Mouse (Mus musculus) forebrain, embryonic 11.5 days (tissue): ENCODE data around the gene L3mbtl3. TPM values are rescaled to one million over a fixed set of nuclear protein-coding genes. Genes with fewer than 3 reads are reported as not detected.

ENCODE experiments used
- ATAC-seq: fragments of 200-750 bp; cut with Nextera tagmentation; replicated peaks from 2 replicates; pipeline ENCODE4 v1.8.0; 2017; ENCODE audit warnings: moderate TSS enrichment; ENCODE audit not compliant: low FRiP score
- DNase-seq: peaks from one replicate; pipeline ENCODE4 v3.0.0-alpha.2; 2017; ENCODE audit warnings: low spot score
- H3K27ac ChIP-seq: fragments of 300-500 bp; sonication (generic); 2 replicates; pipeline ENCODE4 v1.5.1; 2014; ENCODE audit warnings: low read depth, low read length
- H3K27me3 ChIP-seq: fragments of 300-500 bp; sonication (generic); 2 replicates; pipeline ENCODE4 v1.6.1; 2014; ENCODE audit warnings: mild to moderate bottlenecking, low read length, mixed read lengths; ENCODE audit not compliant: control insufficient read depth, insufficient read depth
- H3K36me3 ChIP-seq: fragments of 300-500 bp; sonication (generic); 2 replicates; pipeline ENCODE4 v1.6.1; 2014; ENCODE audit warnings: mild to moderate bottlenecking, low read length, moderate library complexity, mixed read lengths; ENCODE audit not compliant: control insufficient read depth, insufficient read depth
- H3K4me1 ChIP-seq: fragments of 300-500 bp; sonication (generic); replicated peaks from 2 replicates; pipeline ENCODE4 v1.6.1; 2014; ENCODE audit warnings: low read length, mixed read lengths; ENCODE audit not compliant: control insufficient read depth, insufficient read depth
- H3K4me2 ChIP-seq: fragments of 300-500 bp; sonication (generic); 2 replicates; pipeline ENCODE4 v1.6.1; 2014; ENCODE audit warnings: low read depth, mild to moderate bottlenecking, low read length, moderate library complexity, mixed read lengths; ENCODE audit not compliant: severe bottlenecking
- H3K4me3 ChIP-seq: fragments of 300-500 bp; sonication (generic); 2 replicates; pipeline ENCODE4 v1.5.1; 2014; ENCODE audit warnings: low read depth, low read length
- H3K9ac ChIP-seq: fragments of 300-500 bp; sonication (generic); 2 replicates; pipeline ENCODE4 v1.6.1; 2014; ENCODE audit warnings: low read length
- H3K9me3 ChIP-seq: fragments of 300-500 bp; sonication (generic); 2 replicates; pipeline ENCODE4 v1.6.1; 2016; ENCODE audit warnings: low read length, mixed read lengths; ENCODE audit not compliant: control insufficient read depth
- WGBS: fragments of 180-500 bp; shearing (Covaris S2); extraction: QIAGEN DNeasy Blood & Tissue Kit; methylation state at CpG from one replicate; pipeline ENCODE4 v1.1.7; 2014; 5-methylcytosine and 5-hydroxymethylcytosine counted together
- polyA plus RNA-seq: library from polyadenylated mRNA; unstranded; fragments of >200 nt; fragmentation: Nextera tagmentation; extraction: Ambion mirVana; gene quantifications from 2 replicates; pipeline ENCODE4 v1.2.1, GENCODE M21; 2014

Gene L3mbtl3
- polyA plus RNA-seq, 1 experiment from 2014 or later, result 23.2 TPM

DNA sequence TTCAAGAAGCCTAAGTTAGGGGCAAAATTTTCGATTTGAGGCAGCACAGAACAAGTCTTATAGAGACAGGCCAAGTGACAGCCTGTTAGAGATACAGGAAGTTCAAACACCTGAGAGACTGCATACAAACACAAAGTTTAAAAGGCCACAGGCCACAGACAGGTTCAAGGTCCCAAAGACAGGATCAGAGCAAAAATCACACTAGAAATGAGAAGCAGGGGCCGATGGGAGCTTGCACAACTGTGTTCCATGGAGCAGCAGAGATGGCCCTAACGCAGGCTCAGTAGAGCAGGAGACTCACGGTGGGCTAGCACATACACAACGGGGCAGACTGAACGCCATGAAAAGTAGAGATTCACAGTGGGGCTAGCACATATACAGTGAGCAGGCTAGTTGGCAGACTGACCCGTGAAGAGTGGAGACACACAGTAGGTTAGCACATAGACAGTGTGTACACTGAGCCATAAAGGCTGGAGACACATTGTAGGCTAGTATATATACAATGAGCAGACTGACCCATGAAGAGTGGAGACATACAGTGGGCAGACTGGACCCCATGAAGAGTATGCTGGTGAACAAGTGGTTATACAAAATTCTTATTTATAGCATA lies 24.5 kb downstream of the L3mbtl3 start:
- no peaks in the 10 kb centered on the region for H3K4me1 ChIP-seq
- H3K4me3 ChIP-seq, result no peak overlapping the region
- no peak overlapping the region for H3K4me2 ChIP-seq
- H3K27ac ChIP-seq, result no peak overlapping the region
- ATAC-seq (no peak), DNase-seq (no peak)
- no peak overlapping the region for H3K9ac ChIP-seq
- WGBS, result 91% methylated on average over 7 of the region's 7 CpGs
- H3K36me3 ChIP-seq, result no peaks in the 10 kb centered on the region; the same call in none of the 2 replicates
- H3K9me3 ChIP-seq, result no peaks in the 10 kb centered on the region
- H3K27me3 ChIP-seq, result no peaks in the 10 kb centered on the region

- Histone ChIP-seq H3K36me3 (no peaks in the 10 kb centered on the region), H3K9ac (no peak overlapping the region), H3K4me1 (no peaks in the 10 kb centered on the region)
These were observed 25.6 kb downstream of the L3mbtl3 start for GRCm38 (mm10) chr10:26350153-26350552.

GRCm38 (mm10) chr10:26347614-26348013 lies 28.2 kb downstream of the L3mbtl3 start:
- Histone ChIP-seq H3K4me1 (no peaks in the 10 kb centered on the region), H3K4me2 (no peak overlapping the region), H3K9me3 (no peaks in the 10 kb centered on the region), H3K9ac (no peak overlapping the region), H3K27ac (no peak overlapping the region), H3K27me3 (no peaks in the 10 kb centered on the region), H3K4me3 (no peak overlapping the region), H3K36me3 (no peaks in the 10 kb centered on the region)
- ATAC-seq, result no peak
- WGBS, result 38% methylated on average over 7 of the region's 7 CpGs
- DNase-seq, result no peak

More at GRCm38 (mm10) chr10:26350153-26350552, 25.6 kb downstream of the L3mbtl3 start:
- no peaks in the 10 kb centered on the region for H3K9me3 ChIP-seq
- 75% methylated on average over 1 of the region's 1 CpGs for WGBS
- ATAC-seq (no peak), DNase-seq (no peak)
- H3K27ac ChIP-seq, result no peak overlapping the region
- no peaks in the 10 kb centered on the region for H3K27me3 ChIP-seq
- H3K4me2 ChIP-seq, result no peak overlapping the region
- no peak overlapping the region for H3K4me3 ChIP-seq

- 97% methylated on average over 1 of the region's 1 CpGs for WGBS
- Histone ChIP-seq H3K9ac (no peak overlapping the region), H3K9me3 (no peaks in the 10 kb centered on the region), H3K4me2 (no peak overlapping the region), H3K27me3 (no peaks in the 10 kb centered on the region), H3K4me1 (no peaks in the 10 kb centered on the region), H3K4me3 (no peak overlapping the region), H3K27ac (no peak overlapping the region), H3K36me3 (no peaks in the 10 kb centered on the region; the same call in 1 of the 2 replicates)
- DNase-seq (no peak), ATAC-seq (no peak)
These were observed 29.9 kb downstream of the L3mbtl3 start for GRCm38 (mm10) chr10:26345879-26346278.

DNA sequence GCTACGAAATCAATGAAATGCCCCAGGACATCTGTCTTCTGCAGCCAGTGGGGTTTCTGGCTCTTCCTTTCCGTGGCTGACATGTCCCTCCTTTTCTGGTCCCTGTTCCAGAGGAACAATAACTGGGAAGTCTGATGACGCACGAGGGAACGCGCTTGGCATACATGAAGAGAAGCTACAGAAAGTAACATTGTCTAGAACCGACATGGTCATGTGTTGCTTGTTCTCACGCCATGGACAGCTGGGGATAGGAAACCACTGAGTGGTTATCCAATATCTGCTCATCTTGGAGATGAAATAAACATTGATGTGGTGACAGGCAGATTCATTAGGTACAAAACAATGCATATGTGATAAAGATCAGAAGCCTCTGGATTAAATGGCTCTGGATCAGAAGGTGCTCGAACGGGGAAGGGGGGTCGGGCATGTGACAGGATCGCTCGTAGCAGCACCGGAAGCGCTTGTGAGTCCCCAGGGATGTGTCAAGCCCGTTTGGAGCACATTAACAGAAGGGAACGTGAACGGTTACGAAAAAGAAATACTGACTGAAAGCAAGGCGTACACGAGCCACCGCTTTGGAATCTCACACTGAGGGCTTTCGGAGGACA lies 37.8 kb downstream of the L3mbtl3 start:
- DNase-seq, result no peak
- 89% methylated on average over 23 of the region's 23 CpGs for WGBS
- Histone ChIP-seq H3K36me3 (peaks cover 4% of the 10 kb centered on the region; the same call in 1 of the 2 replicates), H3K9ac (no peak overlapping the region), H3K27me3 (no peaks in the 10 kb centered on the region), H3K4me3 (no peak overlapping the region), H3K4me1 (no peaks in the 10 kb centered on the region), H3K27ac (no peak overlapping the region), H3K4me2 (no peak overlapping the region), H3K9me3 (no peaks in the 10 kb centered on the region)
- ATAC-seq, result no peak

DNA sequence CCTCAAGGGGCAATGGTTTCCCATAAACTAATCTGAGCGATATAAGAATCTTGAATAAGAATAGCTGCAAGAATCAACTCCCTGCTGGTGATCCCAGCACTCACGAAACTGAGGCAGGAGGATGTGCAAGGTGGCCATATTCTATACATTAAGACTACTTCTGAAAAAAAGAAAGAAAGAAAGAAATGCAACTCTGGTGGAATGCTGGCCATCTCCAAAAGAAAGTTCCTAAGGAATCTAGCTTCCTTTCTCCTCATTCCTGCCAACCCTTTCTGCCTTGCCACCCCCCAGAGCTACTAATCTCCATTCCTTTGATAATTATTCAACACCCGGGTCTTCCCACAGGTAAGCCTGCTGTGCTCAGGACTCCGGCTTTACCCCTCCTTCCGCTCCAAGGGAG lies 41.8 kb downstream of the L3mbtl3 start:
- WGBS, result 31% methylated on average over 5 of the region's 5 CpGs
- Histone ChIP-seq H3K9me3 (no peaks in the 10 kb centered on the region), H3K4me1 (no peaks in the 10 kb centered on the region), H3K4me3 (no peak overlapping the region), H3K36me3 (peaks cover 4% of the 10 kb centered on the region; the same call in 1 of the 2 replicates), H3K27ac (no peak overlapping the region), H3K27me3 (peaks cover 4% of the 10 kb centered on the region; the same call in 1 of the 2 replicates), H3K4me2 (no peak overlapping the region), H3K9ac (no peak overlapping the region)
- ATAC-seq (no peak), DNase-seq (no peak)

DNA sequence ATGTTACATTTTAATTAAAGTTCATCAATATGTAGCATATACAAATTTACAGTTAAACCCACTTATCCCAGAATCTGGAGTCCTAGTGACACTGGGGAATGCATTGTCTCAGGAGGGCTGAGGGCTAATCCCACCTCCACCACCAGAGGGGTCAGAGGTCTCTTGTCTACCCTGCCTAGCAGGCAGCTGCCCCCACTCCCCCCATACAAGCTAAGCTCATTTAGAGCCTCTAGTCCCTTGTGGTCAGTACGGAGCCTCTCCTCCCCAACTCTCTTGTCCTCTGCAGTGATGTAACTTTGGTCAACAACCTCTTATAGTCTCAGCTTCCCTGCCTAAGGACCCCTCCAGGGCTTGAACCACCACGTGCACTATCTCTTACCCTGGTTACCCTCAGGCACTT lies 43.0 kb downstream of the L3mbtl3 start:
- H3K9me3 ChIP-seq, result no peaks in the 10 kb centered on the region
- H3K27me3 ChIP-seq, result peaks cover 4% of the 10 kb centered on the region; the same call in 1 of the 2 replicates
- no peak for ATAC-seq
- H3K4me2 ChIP-seq, result no peak overlapping the region
- no peak overlapping the region for H3K4me3 ChIP-seq
- 8% methylated on average over 2 of the region's 2 CpGs for WGBS
- H3K9ac ChIP-seq, result no peak overlapping the region
- DNase-seq, result no peak
- no peaks in the 10 kb centered on the region for H3K4me1 ChIP-seq
- no peak overlapping the region for H3K27ac ChIP-seq
- no peaks in the 10 kb centered on the region for H3K36me3 ChIP-seq

- Histone ChIP-seq H3K36me3 (no peaks in the 10 kb centered on the region), H3K4me3 (no peak overlapping the region), H3K4me1 (0 out of 2 replicates have a peak, but pooled peaks cover 4% of the 10 kb centered on the region), H3K4me2 (no peak overlapping the region), H3K9ac (no peak overlapping the region), H3K9me3 (no peaks in the 10 kb centered on the region), H3K27me3 (peaks cover 4% of the 10 kb centered on the region; the same call in 1 of the 2 replicates), H3K27ac (no peak overlapping the region)
- 63% methylated on average over 3 of the region's 3 CpGs for WGBS
- no peak for DNase-seq
- no peak for ATAC-seq
These were observed 46.9 kb downstream of the L3mbtl3 start for GRCm38 (mm10) chr10:26328843-26329242.
